Mouse (Mus musculus): ENCODE results near the gene Clstn1.

The Clstn1 gene

GRCm38 (mm10) chr4:149634966-149635365 is 48.7 kb downstream of the Clstn1 start:
- DNase-seq (ENCODE audit: low spot score) = no peak

- DNase-seq (ENCODE audit: low spot score) = no peak
These were observed 49.7 kb downstream of the Clstn1 start for GRCm38 (mm10) chr4:149635915-149636415.

- DNase-seq (ENCODE audit: low spot score) = no peak
These were observed 51.7 kb downstream of the Clstn1 start for GRCm38 (mm10) chr4:149637942-149638341.

GRCm38 (mm10) chr4:149640831-149641230 is 54.6 kb downstream of the Clstn1 start:
- no peak for DNase-seq (ENCODE audit: low spot score)

- no peak for DNase-seq (ENCODE audit: low spot score)
These were observed 55.1 kb downstream of the Clstn1 start for GRCm38 (mm10) chr4:149641400-149641799.

GRCm38 (mm10) chr4:149641956-149642355 is 55.7 kb downstream of the Clstn1 start:
- DNase-seq (ENCODE audit: low spot score) = no peak

- DNase-seq (ENCODE audit: low spot score) = no peak
These were observed 59.5 kb downstream of the Clstn1 start for GRCm38 (mm10) chr4:149645761-149646160.

- no peak for DNase-seq (ENCODE audit: low spot score)
These were observed 62.0 kb downstream of the Clstn1 start for GRCm38 (mm10) chr4:149648031-149648805.

GRCm38 (mm10) chr4:149650493-149651193 is 64.4 kb downstream of the Clstn1 start:
- DNase-seq (ENCODE audit: low spot score) = peak; percentile 80

GRCm38 (mm10) chr4:149654232-149654631 is 68.0 kb downstream of the Clstn1 start:
- DNase-seq (ENCODE audit: low spot score) = peak; percentile 60

- no peak for DNase-seq (ENCODE audit: low spot score)
These were observed 71.7 kb downstream of the Clstn1 start for GRCm38 (mm10) chr4:149657858-149658416.

GRCm38 (mm10) chr4:149659495-149660116 is 73.3 kb downstream of the Clstn1 start:
- no peak for DNase-seq (ENCODE audit: low spot score)

- DNase-seq (ENCODE audit: low spot score) = no peak
These were observed 74.3 kb downstream of the Clstn1 start for GRCm38 (mm10) chr4:149660598-149660997.

- no peak for DNase-seq (ENCODE audit: low spot score)
These were observed 75.8 kb downstream of the Clstn1 start for GRCm38 (mm10) chr4:149661967-149662589.

- no peak for DNase-seq (ENCODE audit: low spot score)
These were observed 77.7 kb downstream of the Clstn1 start for GRCm38 (mm10) chr4:149663849-149664503.

GRCm38 (mm10) chr4:149665016-149665691 is 78.9 kb downstream of the Clstn1 start:
- no peak for DNase-seq (ENCODE audit: low spot score)

- no peak for DNase-seq (ENCODE audit: low spot score)
These were observed 79.4 kb downstream of the Clstn1 start for GRCm38 (mm10) chr4:149665692-149666090.

- DNase-seq (ENCODE audit: low spot score) = no peak
These were observed 84.9 kb downstream of the Clstn1 start for GRCm38 (mm10) chr4:149671175-149671574.

GRCm38 (mm10) chr4:149672747-149673146 is 86.5 kb downstream of the Clstn1 start:
- DNase-seq (ENCODE audit: low spot score) = no peak

GRCm38 (mm10) chr4:149674814-149675377 is 88.6 kb downstream of the Clstn1 start:
- DNase-seq (ENCODE audit: low spot score) = no peak
